10 mouse cellular contexts compared by ENCODE assay signal in genomic region chr2:170442535-170442934, GRCm38 (mm10). TPM values are rescaled to one million over a fixed set of nuclear protein-coding genes. Genes with fewer than 3 reads are reported as not detected.
DNase-seq lines count a peak whose midpoint lies in the region; ATAC-seq and TF ChIP-seq lines count a peak whose summit lies in the region.
"Had no signal": no experiment of that assay in that cellular context is flagged by ENCODE, and none has a peak within 500 bp of the region (broad histone marks: within the 10 kb centered on the region; RNA-seq: fewer than 3 reads in every experiment).

No protein-coding gene starts in this region.

- no peak overlapping the region for H3K4me2 ChIP-seq in liver, embryonic 12.5 days
- no peak overlapping the region for H3K4me2 ChIP-seq in liver, embryonic 14.5 days (ENCODE audit: low read depth)
- H3K4me2 ChIP-seq: lung, embryonic 15.5 days had no signal

- peak; percentile 9 for DNase-seq in cerebellum, adult 8-10 months
- no peak for DNase-seq in cerebellum, adult 11-12 months
- DNase-seq in liver, adult 2 months (ENCODE audit: extremely low read depth, low read depth, low spot score) = peak; percentile 32
- peak; percentile 32 for DNase-seq in adrenal gland, postnatal 25 days
- DNase-seq in liver, embryonic 14.5 days (ENCODE audit: low read depth in 3 of 3, low spot score in 3 of 3) = no peak
- no peak for DNase-seq in natural killer cell, adult 2 months (ENCODE audit: low spot score in 2 of 2)
- no peak for DNase-seq in heart, adult 9 months (ENCODE audit: low spot score in 2 of 2)

- H3K4me1 ChIP-seq in liver, adult 2 months (ENCODE audit: control insufficient read depth, insufficient read depth, low read length) = no peaks in the 10 kb centered on the region
- H3K4me1 ChIP-seq in liver, embryonic 12.5 days = no peaks in the 10 kb centered on the region
- no peaks in the 10 kb centered on the region for H3K4me1 ChIP-seq in liver, embryonic 14.5 days (replicated peaks; ENCODE audit: control insufficient read depth in 2 of 2, insufficient read depth in 2 of 2, low read length in 1 of 2)

- H3K9me3 ChIP-seq in liver, embryonic 12.5 days (replicated peaks) = no peaks in the 10 kb centered on the region
- no peaks in the 10 kb centered on the region for H3K9me3 ChIP-seq in liver, embryonic 14.5 days (ENCODE audit: control insufficient read depth, low read length)
- H3K9me3 ChIP-seq: lung, embryonic 15.5 days had no signal

- no peak for ATAC-seq in liver, embryonic 12.5 days
- ATAC-seq in liver, embryonic 14.5 days (ENCODE audit: insufficient read depth) = no peak

- no peak for TF ChIP-seq EP300 in liver, embryonic 14.5 days (IDR thresholded peaks at IDR 0.05; ENCODE audit: low read depth)

- no peak overlapping the region for H3K9ac ChIP-seq in liver, adult 2 months (ENCODE audit: low read depth, low read length)
- H3K9ac ChIP-seq in liver, embryonic 12.5 days = no peak overlapping the region
- no peak overlapping the region for H3K9ac ChIP-seq in liver, embryonic 14.5 days (replicated peaks)
- H3K9ac ChIP-seq: lung, embryonic 15.5 days had no signal

- no peaks in the 10 kb centered on the region for H3K79me2 ChIP-seq in liver, adult 2 months (ENCODE audit: control insufficient read depth, insufficient read depth, low read length)

- TF ChIP-seq POLR2A in liver, adult 2 months (IDR thresholded peaks at IDR 0.05; ENCODE audit: extremely low read depth, insufficient read depth, low read length) = no peak

- no peak overlapping the region for H3K27ac ChIP-seq in liver, adult 2 months (replicated peaks; ENCODE audit: insufficient read depth, low read depth, low read length)
- H3K27ac ChIP-seq in liver, embryonic 12.5 days = no peak overlapping the region
- no peak overlapping the region for H3K27ac ChIP-seq in liver, embryonic 14.5 days
- H3K27ac ChIP-seq: lung, embryonic 15.5 days had no signal

- no peaks in the 10 kb centered on the region for H3K36me3 ChIP-seq in liver, adult 2 months (ENCODE audit: control insufficient read depth, insufficient read depth, low read length)
- H3K36me3 ChIP-seq in liver, embryonic 12.5 days = no peaks in the 10 kb centered on the region
- no peaks in the 10 kb centered on the region for H3K36me3 ChIP-seq in liver, embryonic 14.5 days (replicated peaks; ENCODE audit: control insufficient read depth, insufficient read depth, low read depth)
- H3K36me3 ChIP-seq: G1E; lung, embryonic 15.5 days had no signal

- H3K4me3 ChIP-seq in liver, adult 2 months (ENCODE audit: insufficient read depth, low read depth, low read length) = no peak overlapping the region
- H3K4me3 ChIP-seq in liver, embryonic 12.5 days = no peak overlapping the region
- no peak overlapping the region for H3K4me3 ChIP-seq in liver, embryonic 14.5 days (ENCODE audit: insufficient read depth in 1 of 2, low read depth in 2 of 2, low read length in 2 of 2)
- H3K4me3 ChIP-seq: lung, embryonic 15.5 days had no signal

- WGBS in liver, adult 2 months = 73% methylated on average over 3 of the region's 3 CpGs
- 47% methylated on average over 3 of the region's 3 CpGs for WGBS in liver, embryonic 12.5 days (ENCODE audit: insufficient replicate concordance)
- WGBS in liver, embryonic 14.5 days (ENCODE audit: insufficient replicate concordance) = 54% methylated on average over 3 of the region's 3 CpGs

- peak; percentile 37; the same call in 1 of the 2 replicates for TF ChIP-seq CTCF in liver, adult 2 months (IDR thresholded peaks at IDR 0.05; ENCODE audit: low read depth, low read length)
- peak; percentile 57 for TF ChIP-seq CTCF in liver, embryonic 14.5 days (IDR thresholded peaks at IDR 0.05; ENCODE audit: low read depth)

- H3K27me3 ChIP-seq in liver, adult 2 months (ENCODE audit: control insufficient read depth, insufficient read depth, low read length) = no peaks in the 10 kb centered on the region
- H3K27me3 ChIP-seq in liver, embryonic 12.5 days (replicated peaks) = peaks cover 19% of the 10 kb centered on the region; the same call in 1 of the 2 replicates
- H3K27me3 ChIP-seq in liver, embryonic 14.5 days (ENCODE audit: control insufficient read depth, insufficient read depth, low read length) = no peaks in the 10 kb centered on the region

RNA-seq across cellular contexts. Expression of gene Bcas1, which starts 14.9 kb away (rescaled TPM):
- 0.07 TPM in 1 of 2 replicates, not detected in the other for total RNA-seq in liver, adult 2 months (2014; rRNA removed)
- polyA plus RNA-seq in liver, adult 2 months (2012; rRNA removed) = 0.02 TPM in 1 of 2 replicates, not detected in the other
- polyA plus RNA-seq in liver, embryonic 12.5 days (2016; fragmentation: Nextera tagmentation; extraction: Ambion mirVana) = 5.2 and 5.7 TPM in 2 replicates
- total RNA-seq in adrenal gland, postnatal 25 days (2021) = 0.33 TPM in 1 of 2 replicates, not detected in the other
- polyA plus RNA-seq in liver, embryonic 14.5 days (2012; rRNA removed) = 3.0 and 3.9 TPM in 2 replicates
- polyA plus RNA-seq in liver, embryonic 14.5 days (2014; fragmentation: Nextera tagmentation; extraction: Ambion mirVana) = 5.7 and 6.0 TPM in 2 replicates
- polyA plus RNA-seq: G1E had no signal

RNA-seq across cellular contexts. Expression of gene Pfdn4, which starts 53.7 kb away (rescaled TPM):
- total RNA-seq in liver, adult 2 months (2014; rRNA removed) = 5.4 and 10.6 TPM in 2 replicates
- polyA plus RNA-seq in liver, adult 2 months (2012; rRNA removed) = 1.4 and 1.8 TPM in 2 replicates
- polyA plus RNA-seq in liver, embryonic 12.5 days (2016; fragmentation: Nextera tagmentation; extraction: Ambion mirVana) = 58.5 and 63.7 TPM in 2 replicates
- 23.3 and 23.9 TPM in 2 replicates for total RNA-seq in adrenal gland, postnatal 25 days (2021)
- 24.7 and 26.1 TPM in 2 replicates for polyA plus RNA-seq in liver, embryonic 14.5 days (2012; rRNA removed)
- polyA plus RNA-seq in liver, embryonic 14.5 days (2014; fragmentation: Nextera tagmentation; extraction: Ambion mirVana) = 44.1 and 45.1 TPM in 2 replicates

RNA-seq across cellular contexts. Expression of gene Cyp24a1, which starts 54.4 kb away (rescaled TPM):
- total RNA-seq in liver, adult 2 months (2014; rRNA removed) = not detected in 2 replicates
- polyA plus RNA-seq in liver, adult 2 months (2012; rRNA removed) = not detected in 2 replicates
- not detected in 2 replicates for polyA plus RNA-seq in liver, embryonic 12.5 days (2016; fragmentation: Nextera tagmentation; extraction: Ambion mirVana)
- not detected in 2 replicates for total RNA-seq in adrenal gland, postnatal 25 days (2021)
- polyA plus RNA-seq in liver, embryonic 14.5 days (2012; rRNA removed) = not detected in 2 replicates
- not detected in 2 replicates for polyA plus RNA-seq in liver, embryonic 14.5 days (2014; fragmentation: Nextera tagmentation; extraction: Ambion mirVana)
- total RNA-seq: G1E had no signal
- polyA plus RNA-seq: G1E; lung, embryonic 15.5 days had no signal

Comparison
In these comparisons a context has a peak if more than half of its experiments do, and no peak if none do; other contexts are left out.
1. DNase-seq: peak in cerebellum, adult 8-10 months (single experiment), liver, adult 2 months (single experiment) and adrenal gland, postnatal 25 days (single experiment); none in cerebellum, adult 11-12 months (single experiment), liver, embryonic 14.5 days (0 of 3), natural killer cell, adult 2 months (0 of 2) and heart, adult 9 months (0 of 2).